Mouse (Mus musculus): ENCODE data around the gene Gm4881.

Gene Gm4881

GRCm38 (mm10) chr7:24944257-24944950 lies at the start of gene Gm4881:
TSS of gene Gm4881 (minus strand) at chr7:24944494.
- DNase-seq (ENCODE audit: low read depth, low spot score): no peak

- DNase-seq (ENCODE audit: low read depth, low spot score): no peak
Measured at GRCm38 (mm10) chr7:24993081-24993480, 48.8 kb upstream of the Gm4881 start.

- no peak for DNase-seq (ENCODE audit: low read depth, low spot score)
Measured at GRCm38 (mm10) chr7:24990478-24990877, 46.2 kb upstream of the Gm4881 start.

GRCm38 (mm10) chr7:24987941-24988340 lies 43.6 kb upstream of the Gm4881 start:
- DNase-seq (ENCODE audit: low read depth, low spot score): no peak

GRCm38 (mm10) chr7:24985799-24986198 lies 41.5 kb upstream of the Gm4881 start:
- DNase-seq (ENCODE audit: low read depth, low spot score): no peak

GRCm38 (mm10) chr7:24984307-24984706 lies 40.0 kb upstream of the Gm4881 start:
- DNase-seq (ENCODE audit: low read depth, low spot score): no peak

- DNase-seq (ENCODE audit: low read depth, low spot score): no peak
Measured at GRCm38 (mm10) chr7:24983396-24983795, 39.1 kb upstream of the Gm4881 start.

- DNase-seq (ENCODE audit: low read depth, low spot score): no peak
Measured at GRCm38 (mm10) chr7:24980439-24980838, 36.1 kb upstream of the Gm4881 start.

- no peak for DNase-seq (ENCODE audit: low read depth, low spot score)
Measured at GRCm38 (mm10) chr7:24978781-24979180, 34.5 kb upstream of the Gm4881 start.

- no peak for DNase-seq (ENCODE audit: low read depth, low spot score)
Measured at GRCm38 (mm10) chr7:24974893-24975595, 30.8 kb upstream of the Gm4881 start.

GRCm38 (mm10) chr7:24973902-24974301 lies 29.6 kb upstream of the Gm4881 start:
- no peak for DNase-seq (ENCODE audit: low read depth, low spot score)

- DNase-seq (ENCODE audit: low read depth, low spot score): no peak
Measured at GRCm38 (mm10) chr7:24973208-24973607, 28.9 kb upstream of the Gm4881 start.

- DNase-seq (ENCODE audit: low read depth, low spot score): peak; percentile 82
Measured at GRCm38 (mm10) chr7:24971972-24972893, 27.9 kb upstream of the Gm4881 start, which contains the start of gene Rabac1. TSS of gene Rabac1 (minus strand) at chr7:24972754.

- no peak for DNase-seq (ENCODE audit: low read depth, low spot score)
Measured at GRCm38 (mm10) chr7:24971261-24971971, 27.1 kb upstream of the Gm4881 start.

- DNase-seq (ENCODE audit: low read depth, low spot score): no peak
Measured at GRCm38 (mm10) chr7:24970341-24970740, 26.0 kb upstream of the Gm4881 start.

- no peak for DNase-seq (ENCODE audit: low read depth, low spot score)
Measured at GRCm38 (mm10) chr7:24969805-24970204, 25.5 kb upstream of the Gm4881 start.

GRCm38 (mm10) chr7:24968463-24968862 lies 24.2 kb upstream of the Gm4881 start:
- DNase-seq (ENCODE audit: low read depth, low spot score): no peak

GRCm38 (mm10) chr7:24967966-24968365 lies 23.7 kb upstream of the Gm4881 start:
- DNase-seq (ENCODE audit: low read depth, low spot score): no peak

GRCm38 (mm10) chr7:24964897-24965535 lies 20.7 kb upstream of the Gm4881 start:
- no peak for DNase-seq (ENCODE audit: low read depth, low spot score)

- no peak for DNase-seq (ENCODE audit: low read depth, low spot score)
Measured at GRCm38 (mm10) chr7:24964288-24964687, 20.0 kb upstream of the Gm4881 start.

GRCm38 (mm10) chr7:24955226-24955625 lies 10.9 kb upstream of the Gm4881 start:
- no peak for DNase-seq (ENCODE audit: low read depth, low spot score)
